Mouse (Mus musculus) c-Kit-positive CD71-positive TER-119-negative erythroid progenitor cells, embryonic 14.5 days (primary cell): ENCODE results near the gene Brca1.
"Not testable (repeated sequence)": the region's sequence is repeated elsewhere in the genome, so short reads cannot be mapped to it uniquely, and the experiment has no call there.

Source experiments
- DNase-seq: peaks from one replicate; pipeline ENCODE4 v3.0.0-alpha.2; 2013; ENCODE audit warnings: low read depth

Brca1 gene

DNA sequence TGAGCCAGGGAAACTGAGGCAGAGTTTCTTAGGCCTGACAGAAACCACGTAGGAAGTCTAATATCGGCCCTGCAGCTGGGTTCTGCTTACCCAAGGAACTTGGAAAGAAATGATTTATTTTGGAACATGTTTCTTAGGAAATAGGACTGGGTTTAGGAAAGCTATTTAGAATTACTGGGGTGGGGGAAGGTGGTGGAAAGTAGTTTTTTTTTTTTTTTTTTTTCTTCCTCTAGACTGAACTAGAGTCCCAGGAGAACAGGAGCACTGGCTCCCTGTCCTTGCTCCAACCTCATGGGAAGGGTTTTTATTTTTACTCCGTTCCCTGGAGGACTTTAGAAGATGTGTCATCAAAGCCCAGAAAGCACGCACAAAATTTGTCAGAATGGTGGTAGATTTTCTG, 82.6 kb downstream of the Brca1 start:
- no peak for DNase-seq

DNA sequence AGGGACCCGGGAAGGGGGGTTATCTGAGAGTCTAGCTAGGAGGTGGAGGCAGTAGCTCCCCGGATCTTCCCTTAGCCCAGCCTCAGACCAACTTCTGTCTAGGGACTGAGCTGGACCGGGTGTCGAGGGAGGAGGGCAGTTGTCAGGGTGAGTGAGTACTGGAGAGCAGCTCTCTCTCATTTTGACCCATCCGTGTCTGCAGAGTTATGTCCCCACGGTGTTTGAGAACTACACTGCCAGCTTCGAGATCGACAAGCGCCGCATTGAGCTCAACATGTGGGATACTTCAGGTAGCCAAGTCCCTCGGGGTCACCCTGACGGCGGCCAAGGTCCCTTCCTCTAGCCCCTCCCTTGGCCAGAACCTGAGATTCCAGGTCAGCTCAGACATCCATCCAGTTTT, 83.0 kb downstream of the Brca1 start:
- no peak for DNase-seq

DNA sequence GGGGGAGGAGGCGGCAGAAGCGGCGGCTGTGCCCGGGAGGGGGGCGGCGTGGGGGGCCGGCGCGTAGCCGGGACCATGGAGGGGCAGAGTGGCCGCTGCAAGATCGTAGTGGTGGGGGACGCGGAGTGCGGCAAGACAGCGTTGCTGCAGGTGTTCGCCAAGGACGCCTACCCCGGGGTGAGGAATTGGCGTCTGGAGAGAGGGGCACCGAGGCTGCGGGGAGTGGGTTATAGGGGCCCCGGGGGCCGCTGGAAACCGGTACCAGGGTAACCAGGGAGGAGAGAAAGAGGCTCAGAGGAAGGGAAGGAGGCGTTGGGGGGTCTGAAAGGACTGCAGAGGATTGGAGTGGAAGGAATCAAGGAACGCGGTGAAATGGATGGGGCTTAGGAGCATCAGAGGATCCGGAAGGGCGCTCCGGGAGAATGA, 83.5 kb downstream of the Brca1 start:
- no peak for DNase-seq

DNA sequence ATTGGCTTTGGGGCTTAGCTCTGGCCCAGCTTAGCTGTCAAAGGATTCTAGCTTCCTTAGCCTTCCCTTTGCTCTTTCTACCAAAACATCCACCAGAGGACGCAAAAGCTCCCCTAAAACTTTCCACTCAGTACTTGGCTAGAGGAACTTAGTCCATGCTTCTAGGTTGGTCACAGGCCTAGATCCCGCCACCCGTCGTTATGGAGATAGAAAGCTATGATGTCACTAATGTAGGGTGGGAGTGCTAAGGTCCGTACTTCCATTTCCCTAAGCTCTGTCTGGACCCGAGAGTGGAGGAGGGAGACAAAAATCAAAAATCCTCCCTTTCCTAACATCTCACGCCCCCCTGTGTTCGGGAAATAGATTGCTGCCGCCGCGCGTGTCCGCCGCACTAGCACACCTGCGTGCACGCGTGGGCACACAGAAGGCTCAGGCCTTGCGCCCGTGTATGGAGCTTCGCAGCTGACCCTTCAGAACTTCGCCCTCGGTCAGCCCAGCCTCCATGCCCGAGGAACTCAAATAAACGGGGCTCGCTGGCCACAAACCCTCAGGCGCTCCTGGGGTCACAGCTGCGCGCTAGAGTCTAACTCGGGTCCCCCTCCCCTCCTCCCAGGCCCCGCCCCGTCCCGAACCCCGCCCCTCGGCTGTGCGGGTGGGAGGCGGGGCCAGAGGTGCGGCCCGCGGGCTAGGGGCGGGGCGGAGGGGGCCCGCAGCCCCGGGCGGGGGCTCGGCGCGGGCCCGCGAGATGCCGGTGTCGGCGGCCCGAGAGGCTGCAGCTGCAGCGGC, 84.1 kb downstream of the Brca1 start:
- DNase-seq: no peak

DNA sequence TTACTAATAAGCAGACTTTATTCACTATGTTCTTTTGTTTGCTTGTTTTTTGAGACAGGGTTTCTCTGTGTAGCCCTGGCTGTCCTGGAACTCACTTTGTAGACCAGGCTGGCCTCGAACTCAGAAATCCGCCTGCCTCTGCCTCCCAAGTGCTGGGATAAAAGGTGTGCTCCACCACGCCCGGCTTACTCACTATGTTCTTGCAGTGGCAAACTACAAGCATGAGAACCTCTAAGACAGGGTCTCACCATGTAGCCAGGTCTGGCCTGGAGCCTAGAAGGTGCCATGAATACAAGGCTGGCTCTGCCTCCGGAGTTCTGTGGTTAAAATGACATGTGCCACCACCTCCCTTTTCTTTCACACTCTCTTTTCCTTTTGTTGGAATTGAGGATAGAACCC, 85.2 kb downstream of the Brca1 start:
- not testable (repeated sequence) for DNase-seq

DNA sequence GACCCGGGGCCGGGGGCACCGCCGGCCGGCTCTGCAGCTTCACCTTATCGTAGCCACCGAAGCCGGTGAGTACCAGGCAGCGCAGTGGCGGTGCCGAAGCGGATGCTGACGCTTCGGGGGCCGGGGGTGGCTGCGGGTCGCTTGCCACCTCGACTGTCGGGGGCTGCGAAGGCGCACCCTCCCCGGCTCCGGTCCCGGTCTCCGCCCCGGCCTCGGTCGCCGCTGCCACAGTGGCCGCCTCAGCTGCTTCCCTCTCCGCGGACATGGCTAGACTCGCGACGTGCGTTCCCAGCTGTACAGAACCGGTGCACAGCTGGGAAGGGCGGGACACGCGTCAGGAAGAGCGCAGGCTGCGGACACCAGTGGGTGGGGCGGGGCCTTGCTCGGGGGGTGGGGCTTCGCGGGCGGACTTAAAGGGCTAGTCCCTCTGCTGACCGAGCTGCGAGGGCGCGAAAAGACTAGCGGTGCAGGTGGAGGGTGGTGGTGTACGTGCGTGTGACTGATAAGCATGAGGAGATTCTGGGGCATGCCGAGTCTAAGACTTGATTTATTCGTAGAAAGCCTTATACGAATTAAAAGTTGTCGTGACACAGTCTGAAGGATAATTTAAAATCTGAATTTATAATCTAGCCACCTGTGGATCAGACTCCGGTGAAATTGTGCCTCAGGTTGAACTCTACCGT, 85.7 kb downstream of the Brca1 start, which contains the start of gene Vat1:
Gene Vat1 (minus strand): TSS at position 362 of the 683 bp plus-strand sequence.
- no peak for DNase-seq

DNA sequence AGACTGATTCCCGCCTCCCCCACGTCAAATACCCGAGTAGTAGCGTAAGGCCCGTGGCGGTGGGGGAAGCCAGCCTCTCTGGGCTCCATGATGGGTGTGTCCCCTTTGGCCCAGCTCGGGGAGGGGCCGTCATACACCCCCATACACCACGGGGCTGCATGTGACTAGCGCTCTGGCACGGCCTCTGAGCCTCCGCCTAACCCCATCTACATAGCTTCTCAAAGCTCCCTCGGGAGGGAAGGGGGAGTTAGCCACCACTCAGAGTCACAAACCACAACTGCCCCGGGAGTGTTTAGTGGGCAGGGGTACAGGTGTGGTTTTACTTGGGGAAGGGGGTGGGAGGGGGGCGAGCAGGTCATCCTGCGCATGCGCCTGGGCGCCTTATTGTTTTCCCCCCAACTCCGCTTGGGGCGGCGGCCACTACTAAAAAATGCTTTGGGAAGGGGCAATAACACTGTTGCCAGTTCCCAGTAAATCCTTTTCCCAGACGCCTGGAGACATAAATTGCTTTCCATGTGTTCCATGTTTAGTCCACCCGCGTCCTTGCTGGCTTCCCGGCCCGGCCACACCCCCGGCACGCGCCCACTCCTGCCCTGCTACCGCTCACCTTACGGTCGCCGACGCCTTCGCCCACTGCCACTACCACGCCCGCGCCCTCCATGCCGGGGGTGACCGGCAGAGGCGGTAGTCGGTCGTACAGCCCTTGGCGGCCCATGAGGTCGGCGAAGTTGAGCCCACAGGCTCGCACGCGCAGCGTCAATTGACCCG, 86.5 kb downstream of the Brca1 start:
- DNase-seq: no peak

DNA sequence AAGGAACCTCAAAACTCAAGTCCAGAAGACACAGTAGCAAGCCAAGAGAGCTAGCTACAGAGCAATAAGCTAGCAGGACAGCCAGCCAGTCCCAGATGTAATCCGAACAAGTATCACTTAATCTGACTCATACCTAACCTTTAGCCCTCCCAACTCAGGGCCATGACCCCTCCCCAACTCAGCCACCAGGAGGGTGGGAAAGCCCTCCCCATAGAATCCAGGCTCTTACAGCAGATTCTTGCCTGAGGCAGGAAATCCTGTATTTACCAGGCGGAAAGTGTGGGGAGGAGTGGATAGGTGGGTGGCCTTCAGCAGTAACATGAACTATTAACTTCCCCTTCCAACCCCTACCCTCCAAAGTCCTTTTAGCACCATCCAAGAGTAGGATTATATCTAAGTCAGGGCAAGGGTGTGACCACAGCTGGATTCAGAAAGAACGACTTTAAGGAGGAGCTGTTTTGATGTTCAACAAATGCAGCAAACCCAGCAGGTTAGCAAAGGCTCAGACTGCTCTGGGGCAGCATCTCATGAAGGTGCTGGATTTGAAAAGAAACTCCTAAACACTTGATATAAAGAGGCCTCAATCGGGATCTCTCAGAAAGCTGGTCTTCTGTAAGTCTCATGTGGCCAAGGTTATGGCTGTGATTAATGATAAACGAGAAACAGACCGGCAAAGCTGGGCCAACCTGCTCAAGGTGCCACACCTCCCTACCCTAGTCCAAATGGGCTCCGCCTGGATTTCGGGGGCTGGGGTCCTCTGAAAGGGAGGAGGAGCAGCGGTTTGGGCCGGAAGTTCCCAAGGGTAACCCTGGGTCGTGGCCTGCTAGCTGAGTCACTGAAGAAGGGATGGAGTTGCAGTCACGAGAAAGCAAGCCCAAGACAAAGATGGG, 87.3 kb downstream of the Brca1 start, which contains the start of gene Rnd2:
Gene Rnd2 (plus strand): TSS at position 789 of the 890 bp plus-strand sequence.
- DNase-seq: no peak

DNA sequence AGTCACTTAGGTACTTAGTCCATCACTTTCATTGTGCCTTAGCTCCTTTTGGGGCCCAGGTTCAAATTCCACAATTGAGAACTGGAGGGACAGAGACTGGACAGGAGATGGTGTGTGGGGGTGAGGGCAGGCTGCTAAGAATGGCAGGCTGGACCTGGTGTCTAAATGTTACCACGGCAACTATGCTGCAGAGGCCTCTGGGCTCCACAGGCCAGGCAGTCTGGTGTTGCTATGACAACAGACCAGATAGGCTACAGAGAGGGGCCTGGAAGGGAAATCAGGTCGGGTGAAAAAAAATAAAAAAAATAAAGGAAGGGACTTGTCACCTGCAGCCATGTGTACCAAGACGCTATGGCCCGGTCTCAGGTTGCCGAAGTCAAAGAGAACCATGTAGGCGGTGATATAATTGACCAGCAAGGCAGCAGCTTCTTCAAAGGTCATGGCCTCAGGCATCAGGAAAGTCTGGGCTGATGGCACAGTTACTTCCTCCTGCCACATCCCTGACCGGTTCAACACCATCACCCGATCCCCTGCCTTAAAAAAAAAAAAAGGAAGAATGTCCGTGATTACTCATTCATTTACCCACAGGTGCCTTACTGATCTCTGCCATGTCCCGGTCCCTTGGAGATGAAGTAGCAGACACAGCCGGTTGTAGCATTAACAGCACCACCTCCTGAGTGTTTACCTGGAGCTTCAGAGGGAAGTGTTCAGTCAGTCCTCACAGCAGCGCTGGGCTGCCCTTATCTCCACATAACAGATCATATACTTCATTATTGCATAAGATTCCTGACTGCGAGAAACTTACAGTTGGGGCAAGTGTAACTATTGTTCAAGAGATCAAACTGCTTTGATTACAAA, 88.9 kb downstream of the Brca1 start:
- DNase-seq: no peak

DNA sequence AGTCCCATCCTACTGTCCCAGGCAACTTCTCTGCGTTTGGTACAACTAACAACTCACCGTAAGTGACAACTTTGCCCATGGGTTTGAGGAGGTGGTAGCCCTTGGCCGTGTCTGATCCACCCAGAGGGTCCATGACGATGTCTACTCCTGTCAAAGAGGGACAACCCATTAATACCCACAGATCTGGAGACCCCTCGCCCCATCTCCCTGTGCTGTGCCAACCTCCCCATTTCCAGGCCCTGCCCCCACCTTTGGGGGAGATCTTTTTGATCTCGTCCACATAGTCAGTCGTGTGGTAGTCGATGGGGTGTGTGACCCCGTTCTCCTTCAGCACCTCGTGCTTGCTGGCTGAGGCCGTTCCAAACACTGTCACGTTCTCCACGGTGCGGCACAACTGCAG, 89.6 kb downstream of the Brca1 start:
- no peak for DNase-seq

DNA sequence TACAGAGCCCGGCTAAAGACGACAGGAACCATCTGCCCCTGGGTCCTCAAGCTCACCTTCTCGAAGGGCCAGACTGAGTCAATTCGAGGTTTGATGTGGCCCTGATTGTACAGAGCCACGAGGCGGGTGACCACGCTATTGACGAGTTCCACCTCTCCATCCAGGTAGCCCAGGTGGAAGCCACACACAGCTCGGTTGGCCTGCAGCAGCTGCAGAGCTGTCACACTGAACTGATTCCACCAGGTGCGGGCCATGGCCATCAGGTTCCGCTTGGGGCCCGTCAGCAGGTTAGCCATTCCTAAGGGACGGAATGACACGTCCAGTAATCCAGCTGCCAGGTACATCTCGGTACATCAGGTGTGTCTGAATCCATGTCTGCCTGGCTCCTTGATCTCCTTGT, 91.4 kb downstream of the Brca1 start:
- DNase-seq: no peak

DNA sequence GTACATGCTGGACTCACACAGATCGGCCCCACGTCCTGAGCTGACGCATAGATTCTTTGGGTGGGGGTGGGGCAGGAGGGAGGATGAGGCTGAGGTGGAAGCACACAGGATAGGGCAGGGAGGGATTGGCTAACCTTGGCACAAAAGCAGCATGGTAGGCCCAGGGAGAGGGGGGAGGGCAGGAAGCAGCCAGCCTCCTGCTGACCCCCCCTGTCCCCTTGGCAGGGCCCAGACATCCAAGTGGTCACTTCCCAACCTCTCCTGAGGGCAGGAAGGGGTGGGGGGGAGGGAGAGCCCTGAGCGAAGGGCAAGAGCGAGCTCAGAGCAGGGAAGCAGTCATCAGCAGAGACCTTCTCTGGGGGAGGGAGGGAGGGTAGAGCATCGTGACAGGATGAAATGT, 92.0 kb downstream of the Brca1 start:
- no peak for DNase-seq

DNA sequence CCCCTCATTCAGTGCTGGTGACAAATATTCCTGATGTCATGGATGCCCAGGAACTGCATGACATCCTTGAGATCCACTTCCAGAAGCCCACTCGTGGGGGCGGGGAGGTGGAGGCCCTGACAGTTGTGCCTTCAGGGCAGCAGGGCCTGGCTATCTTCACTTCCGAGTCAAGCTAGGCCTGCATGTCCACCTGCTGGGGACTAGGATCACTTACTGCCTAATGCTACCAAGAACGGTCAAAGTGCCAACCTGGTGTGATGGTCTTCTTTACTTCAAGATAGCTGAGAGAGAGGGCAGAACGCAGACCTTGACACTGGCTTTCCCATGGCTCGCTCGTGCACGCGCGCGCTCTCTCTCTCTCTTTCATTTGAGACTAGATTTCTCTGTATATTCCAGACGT, 93.5 kb downstream of the Brca1 start:
- no peak for DNase-seq

DNA sequence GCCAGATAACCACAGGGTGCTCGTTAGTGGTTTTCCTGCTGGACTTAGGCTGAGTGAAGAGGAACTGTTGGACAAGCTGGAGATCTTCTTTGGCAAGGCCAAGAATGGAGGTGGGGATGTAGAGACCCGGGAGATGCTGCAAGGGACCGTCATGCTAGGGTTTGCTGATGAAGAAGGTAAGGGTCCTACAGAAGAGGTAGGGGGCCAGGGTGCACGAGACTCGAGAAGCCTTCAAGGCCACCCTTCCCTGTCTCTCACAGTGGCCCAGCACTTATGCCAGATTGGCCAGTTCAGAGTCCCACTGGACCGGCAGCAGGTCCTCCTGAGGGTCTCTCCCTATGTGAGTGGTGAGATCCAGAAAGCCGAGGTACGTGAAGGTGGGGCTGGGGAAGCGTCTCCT, 94.1 kb downstream of the Brca1 start:
- no peak for DNase-seq

DNA sequence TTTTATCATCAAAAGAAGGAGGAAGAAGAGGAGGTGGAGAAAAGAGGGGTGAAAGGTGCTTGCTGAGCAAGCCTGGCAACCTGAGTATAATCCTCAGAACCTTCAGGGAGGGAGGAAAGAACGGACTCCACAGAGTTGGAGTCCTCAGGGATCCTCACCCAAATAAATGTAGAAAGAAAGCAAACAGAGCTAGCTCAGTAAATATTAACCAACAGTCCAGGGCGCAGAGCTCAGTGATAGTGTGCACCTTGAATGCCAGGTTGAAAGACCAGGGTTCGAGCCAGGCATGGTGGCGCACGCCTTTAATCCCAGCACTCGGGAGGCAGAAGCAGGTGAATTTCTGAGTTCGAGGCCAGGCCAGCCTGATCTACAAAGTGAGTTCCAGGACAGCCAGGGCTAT, 96.1 kb downstream of the Brca1 start:
- DNase-seq: no peak

DNA sequence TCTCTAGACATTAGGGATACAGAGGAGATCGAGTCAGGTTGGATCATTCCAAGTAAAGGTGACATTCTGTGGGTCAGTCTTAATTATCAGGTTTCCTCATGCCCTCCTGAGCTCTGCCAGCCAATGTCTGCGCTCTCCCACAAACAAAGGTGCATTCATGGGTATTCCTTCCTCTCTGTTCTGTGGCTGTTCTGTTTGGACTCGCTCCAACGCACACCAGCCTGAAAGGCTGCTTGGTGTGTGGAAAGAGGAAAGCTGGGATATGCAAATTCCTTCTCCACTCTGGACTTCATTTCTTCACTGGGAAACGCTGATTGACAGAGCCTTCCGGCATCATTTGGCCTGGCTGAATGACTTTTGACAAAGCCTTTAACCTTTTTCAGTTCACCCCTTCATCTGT, 97.1 kb downstream of the Brca1 start:
- no peak for DNase-seq

DNA sequence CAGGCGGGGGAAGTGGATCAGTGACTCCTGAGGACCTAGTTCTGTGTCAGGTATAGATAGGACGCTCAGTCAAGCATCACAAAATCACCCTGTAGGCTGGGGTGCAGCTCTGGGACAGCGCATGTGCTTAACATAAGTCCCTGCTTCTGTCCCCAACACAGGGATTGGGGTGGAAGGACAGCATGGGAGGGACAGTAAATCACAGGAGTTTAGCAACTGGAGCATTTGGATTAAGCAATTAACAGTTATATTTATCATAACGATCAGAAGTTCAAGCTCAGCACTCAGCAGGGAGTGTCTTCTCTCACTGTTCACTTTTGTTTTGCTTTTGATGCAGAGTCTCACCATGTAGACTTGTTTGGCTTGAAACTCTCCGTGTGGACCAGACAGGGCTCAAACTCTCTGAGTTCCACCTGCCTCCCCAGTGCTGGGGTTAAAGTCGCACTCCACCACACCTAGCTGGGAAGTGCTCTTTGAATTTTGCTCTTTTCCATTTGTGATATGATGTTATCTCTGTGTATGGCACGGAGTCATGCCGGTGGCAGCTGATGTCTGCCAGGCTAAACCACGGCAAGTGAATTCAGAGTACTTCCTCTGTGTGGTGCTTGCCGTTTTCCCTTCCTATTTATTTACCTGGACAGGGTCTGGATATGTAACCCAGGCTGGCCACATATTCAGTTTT, 99.5 kb downstream of the Brca1 start:
- no peak for DNase-seq

DNA sequence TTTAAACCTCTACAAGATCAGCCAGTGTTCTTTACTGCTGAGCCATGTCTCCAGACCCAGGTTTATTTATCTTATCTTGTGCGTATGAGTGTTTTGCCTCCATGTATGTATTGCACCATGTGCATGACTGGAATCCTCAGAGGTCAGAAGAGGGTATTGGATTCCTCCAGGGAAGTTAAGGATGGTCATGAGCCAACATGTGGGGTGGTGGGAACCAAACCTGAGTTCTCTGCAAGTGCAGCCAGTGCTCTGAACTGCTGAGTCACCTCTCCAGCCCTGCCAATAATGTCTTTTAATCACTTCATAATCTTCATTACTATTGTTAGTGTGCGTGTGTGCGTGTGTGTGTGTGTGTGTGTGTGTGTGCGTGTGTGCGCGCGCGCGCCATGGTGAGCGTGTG, 100.2 kb downstream of the Brca1 start:
- no peak for DNase-seq

DNA sequence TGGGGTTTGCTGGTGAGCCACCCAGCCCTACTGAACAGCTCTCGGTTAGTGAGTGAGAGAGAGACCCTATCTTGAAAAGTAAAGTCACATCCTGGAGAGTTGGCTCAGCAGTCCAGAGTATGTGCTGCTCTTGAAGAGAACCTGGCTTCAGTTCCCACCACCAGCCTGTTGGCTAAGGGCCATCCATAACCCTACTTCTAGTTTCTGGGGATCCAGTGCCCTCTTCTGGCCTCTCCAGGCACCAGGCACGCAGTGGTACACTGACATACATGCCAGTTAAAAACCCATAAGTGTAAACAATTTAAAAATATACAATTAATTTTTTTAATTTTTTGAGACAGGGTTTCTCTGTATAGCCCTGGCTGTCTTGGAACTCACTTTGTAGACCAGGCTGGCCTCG, 101.4 kb downstream of the Brca1 start:
- no peak for DNase-seq

DNA sequence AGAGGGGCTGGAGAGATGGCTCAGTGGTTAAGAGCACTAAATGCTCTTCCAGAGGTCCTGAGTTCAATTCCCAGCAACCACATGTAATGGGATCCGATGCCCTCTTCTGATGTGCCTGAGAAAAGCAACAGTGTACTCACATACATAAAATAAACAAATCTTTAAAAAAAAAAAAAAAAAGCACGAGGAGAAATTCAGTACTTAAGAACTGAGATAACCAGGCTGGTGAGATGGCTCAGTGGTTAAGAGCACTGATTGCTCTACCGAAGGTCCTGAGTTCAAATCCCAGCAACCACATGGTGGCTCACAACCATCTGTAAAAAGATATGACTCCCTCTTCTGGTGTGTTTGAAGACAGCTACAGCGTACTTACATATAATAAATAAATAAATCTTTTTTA, 102.2 kb downstream of the Brca1 start:
- not testable (repeated sequence) for DNase-seq
